Mouse (Mus musculus): Measurements from ENCODE around the gene Xpnpep1. TPM values are rescaled to one million over a fixed set of nuclear protein-coding genes. Genes with fewer than 3 reads are reported as not detected.

The Xpnpep1 gene
- polyA plus RNA-seq, 1 experiment: 250 TPM

GRCm38 (mm10) chr19:53066531-53066930, 26.5 kb upstream of the Xpnpep1 start:
- no peaks in the 10 kb centered on the region for H3K36me3 ChIP-seq (ENCODE audit: control insufficient read depth, insufficient read depth, low read length)
- no peak for DNase-seq
- TF ChIP-seq POLR2A (IDR thresholded peaks at IDR 0.05; ENCODE audit: low read depth, low read length) (no peak), CTCF (conservative IDR thresholded peaks at IDR 0.05; ENCODE audit: insufficient read depth, insufficient read length, low read depth, low read length) (no peak)
- WGBS: 17% methylated on average over 9 of the region's 9 CpGs
- H3K27me3 ChIP-seq (replicated peaks; ENCODE audit: control insufficient read depth, insufficient read depth, low read length): no peaks in the 10 kb centered on the region
- H3K27ac ChIP-seq (ENCODE audit: insufficient read depth, low read depth, low read length): no peak overlapping the region
- H3K4me3 ChIP-seq (ENCODE audit: insufficient read depth, low read depth, low read length): no peak overlapping the region
- no peaks in the 10 kb centered on the region for H3K4me1 ChIP-seq (ENCODE audit: control insufficient read depth, insufficient read depth, low read length)

GRCm38 (mm10) chr19:53064972-53065361, 25.0 kb upstream of the Xpnpep1 start:
- no peak for TF ChIP-seq CTCF (conservative IDR thresholded peaks at IDR 0.05; ENCODE audit: insufficient read depth, insufficient read length, low read depth, low read length)
- Histone ChIP-seq H3K36me3 (ENCODE audit: control insufficient read depth, insufficient read depth, low read length) (no peaks in the 10 kb centered on the region), H3K27ac (ENCODE audit: insufficient read depth, low read depth, low read length) (no peak overlapping the region), H3K4me3 (ENCODE audit: insufficient read depth, low read depth, low read length) (no peak overlapping the region), H3K27me3 (replicated peaks; ENCODE audit: control insufficient read depth, insufficient read depth, low read length) (no peaks in the 10 kb centered on the region), H3K4me1 (ENCODE audit: control insufficient read depth, insufficient read depth, low read length) (no peaks in the 10 kb centered on the region)
- DNase-seq: no peak
- WGBS: 67% methylated on average over 8 of the region's 8 CpGs

DNA sequence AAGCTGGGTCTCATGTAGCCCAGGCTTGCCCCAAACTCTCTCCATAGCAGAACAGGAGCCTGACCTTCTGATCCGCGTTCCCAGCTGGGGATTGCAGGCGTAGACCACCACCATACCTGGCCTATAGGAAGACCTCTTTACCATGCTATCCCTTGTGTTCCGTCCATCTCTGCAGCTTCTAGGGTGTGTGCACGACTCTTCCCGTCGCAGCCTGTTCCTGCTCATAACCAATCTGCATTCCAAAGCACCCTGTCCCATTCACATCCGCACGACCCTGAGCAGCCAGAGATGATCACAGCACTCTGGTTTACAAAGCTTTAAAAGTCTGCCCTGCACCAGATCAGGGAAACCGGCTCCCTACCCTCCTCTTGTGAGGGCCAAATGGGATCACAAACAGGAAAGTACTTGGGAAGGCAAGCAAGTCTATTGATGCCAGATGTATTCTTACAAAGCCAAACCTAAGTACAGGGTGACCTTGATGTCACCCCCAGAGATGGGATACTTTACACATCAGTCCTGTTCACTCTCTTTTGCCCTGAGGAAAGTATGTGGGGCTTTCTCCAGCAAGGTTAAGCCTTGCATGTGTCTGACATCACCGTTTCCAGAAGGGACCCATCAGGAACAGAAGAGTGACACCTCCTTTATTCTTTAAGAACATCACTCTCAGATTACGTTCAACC, 24.4 kb upstream of the Xpnpep1 start:
- WGBS: 81% methylated on average over 12 of the region's 12 CpGs
- TF ChIP-seq POLR2A (IDR thresholded peaks at IDR 0.05; ENCODE audit: low read depth, low read length) (no peak), CTCF (conservative IDR thresholded peaks at IDR 0.05; ENCODE audit: insufficient read depth, insufficient read length, low read depth, low read length) (no peak)
- Histone ChIP-seq H3K27ac (ENCODE audit: insufficient read depth, low read depth, low read length) (no peak overlapping the region), H3K27me3 (replicated peaks; ENCODE audit: control insufficient read depth, insufficient read depth, low read length) (no peaks in the 10 kb centered on the region), H3K4me3 (ENCODE audit: insufficient read depth, low read depth, low read length) (no peak overlapping the region), H3K4me1 (ENCODE audit: control insufficient read depth, insufficient read depth, low read length) (no peaks in the 10 kb centered on the region), H3K36me3 (ENCODE audit: control insufficient read depth, insufficient read depth, low read length) (no peaks in the 10 kb centered on the region)
- no peak for DNase-seq

DNA sequence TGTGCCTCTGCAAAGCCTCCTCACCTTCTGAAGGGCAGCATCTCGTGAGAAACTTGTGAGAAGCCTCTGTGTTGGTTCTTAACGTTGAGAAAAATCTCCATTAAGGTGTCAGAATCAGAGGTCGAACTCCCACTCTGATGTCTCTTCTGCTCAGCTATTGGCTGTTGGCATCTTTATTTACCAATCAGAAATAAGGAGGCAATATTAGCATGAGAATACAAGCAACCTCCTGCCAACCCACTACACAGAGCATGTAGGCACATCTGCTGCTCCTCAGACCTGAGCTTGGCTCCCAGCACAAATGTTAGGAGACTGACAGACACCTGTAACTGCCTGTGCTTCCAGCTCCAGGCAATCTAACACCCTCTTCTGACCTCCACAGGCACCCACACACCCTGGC, 22.0 kb upstream of the Xpnpep1 start:
- H3K27me3 ChIP-seq (replicated peaks; ENCODE audit: control insufficient read depth, insufficient read depth, low read length): no peaks in the 10 kb centered on the region
- H3K4me3 ChIP-seq (ENCODE audit: insufficient read depth, low read depth, low read length): no peak overlapping the region
- WGBS: 56% methylated on average over 3 of the region's 3 CpGs
- H3K27ac ChIP-seq (ENCODE audit: insufficient read depth, low read depth, low read length): no peak overlapping the region
- no peaks in the 10 kb centered on the region for H3K36me3 ChIP-seq (ENCODE audit: control insufficient read depth, insufficient read depth, low read length)
- 0 out of 2 replicates have a peak, but pooled peaks cover 3% of the 10 kb centered on the region for H3K4me1 ChIP-seq (ENCODE audit: control insufficient read depth, insufficient read depth, low read length)
- DNase-seq: no peak
- TF ChIP-seq POLR2A (IDR thresholded peaks at IDR 0.05; ENCODE audit: low read depth, low read length) (no peak), CTCF (conservative IDR thresholded peaks at IDR 0.05; ENCODE audit: insufficient read depth, insufficient read length, low read depth, low read length) (no peak)

DNA sequence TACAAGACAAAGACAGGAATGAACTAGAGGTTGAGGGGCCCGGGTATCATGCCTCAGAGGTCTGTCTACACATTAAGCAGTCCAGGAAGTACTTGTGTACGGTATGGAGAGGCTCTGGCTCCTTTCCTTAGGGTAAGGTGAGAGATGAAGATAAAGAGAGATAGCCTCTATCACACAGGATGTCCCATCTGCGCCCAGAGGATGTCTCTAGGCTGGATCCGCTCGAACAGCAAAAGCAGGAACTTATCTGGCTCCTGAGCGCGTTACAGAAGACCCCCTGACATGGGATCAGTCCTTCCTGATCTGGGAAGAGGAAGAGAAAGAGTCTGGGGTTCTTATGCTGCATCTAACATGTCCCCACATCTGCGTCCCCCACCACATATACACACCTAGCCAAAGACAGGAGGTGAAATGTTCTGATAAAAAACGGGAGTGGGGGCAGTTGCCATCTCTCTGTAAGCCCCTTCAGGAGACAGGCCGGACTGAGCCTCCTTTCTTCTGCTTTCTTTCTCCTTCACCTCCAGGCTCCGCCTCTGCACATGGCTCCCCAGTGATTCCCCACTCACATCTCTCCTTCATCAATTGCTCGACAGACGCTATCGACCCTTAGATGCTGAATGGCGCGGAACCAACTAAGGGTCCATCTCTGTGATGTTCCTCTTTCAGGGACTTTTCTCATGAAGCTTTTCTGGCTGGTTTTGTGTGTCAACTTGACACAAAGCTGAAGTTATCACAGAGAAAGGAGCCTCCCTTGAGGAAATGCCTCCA, 19.5 kb upstream of the Xpnpep1 start:
- 0 out of 2 replicates have a peak, but pooled peaks cover 3% of the 10 kb centered on the region for H3K4me1 ChIP-seq (ENCODE audit: control insufficient read depth, insufficient read depth, low read length)
- TF ChIP-seq CTCF (conservative IDR thresholded peaks at IDR 0.05; ENCODE audit: insufficient read depth, insufficient read length, low read depth, low read length) (no peak), POLR2A (IDR thresholded peaks at IDR 0.05; ENCODE audit: low read depth, low read length) (no peak)
- H3K27me3 ChIP-seq (replicated peaks; ENCODE audit: control insufficient read depth, insufficient read depth, low read length): no peaks in the 10 kb centered on the region
- WGBS: 92% methylated on average over 16 of the region's 16 CpGs
- no peaks in the 10 kb centered on the region for H3K36me3 ChIP-seq (ENCODE audit: control insufficient read depth, insufficient read depth, low read length)
- DNase-seq: no peak
- no peak overlapping the region for H3K4me3 ChIP-seq (ENCODE audit: insufficient read depth, low read depth, low read length)
- H3K27ac ChIP-seq (ENCODE audit: insufficient read depth, low read depth, low read length): no peak overlapping the region

DNA sequence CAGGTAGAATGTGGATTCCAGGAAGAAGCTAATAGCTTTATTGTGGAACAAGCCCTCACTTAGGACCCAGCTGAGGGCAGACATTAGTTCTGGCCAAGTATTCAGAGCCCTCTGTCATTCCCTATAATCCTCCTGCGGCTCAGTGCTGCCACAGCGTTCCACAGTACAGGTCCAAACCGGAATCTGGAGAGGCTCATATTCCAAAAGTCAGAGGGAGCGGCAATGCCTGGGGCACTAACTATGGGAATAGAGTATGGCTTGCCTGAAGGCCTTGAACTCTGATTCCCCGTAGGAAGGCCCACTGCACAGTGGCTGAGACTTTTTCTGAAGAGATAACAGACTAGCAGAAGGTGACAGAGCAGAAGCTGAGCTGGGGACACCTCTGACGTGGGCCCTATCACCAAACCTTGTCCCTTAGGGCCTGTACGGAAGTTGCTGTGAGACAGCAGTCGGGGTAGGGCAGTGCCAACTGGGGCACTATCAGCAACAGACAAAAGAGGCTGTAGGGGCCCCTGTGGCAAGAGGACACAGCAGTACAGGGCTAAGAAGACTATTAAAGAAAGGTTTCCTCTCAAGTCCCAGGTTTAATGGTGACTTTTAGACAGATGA, 18.8 kb upstream of the Xpnpep1 start:
- 61% methylated on average over 8 of the region's 8 CpGs for WGBS
- Histone ChIP-seq H3K4me1 (ENCODE audit: control insufficient read depth, insufficient read depth, low read length) (0 out of 2 replicates have a peak, but pooled peaks cover 3% of the 10 kb centered on the region), H3K4me3 (ENCODE audit: insufficient read depth, low read depth, low read length) (no peak overlapping the region), H3K27ac (ENCODE audit: insufficient read depth, low read depth, low read length) (no peak overlapping the region), H3K27me3 (replicated peaks; ENCODE audit: control insufficient read depth, insufficient read depth, low read length) (no peaks in the 10 kb centered on the region), H3K36me3 (ENCODE audit: control insufficient read depth, insufficient read depth, low read length) (no peaks in the 10 kb centered on the region)
- TF ChIP-seq POLR2A (IDR thresholded peaks at IDR 0.05; ENCODE audit: low read depth, low read length) (no peak), CTCF (conservative IDR thresholded peaks at IDR 0.05; ENCODE audit: insufficient read depth, insufficient read length, low read depth, low read length) (no peak)
- no peak for DNase-seq
